Mouse (Mus musculus) kidney, adult 11 months (tissue): ENCODE measurements at regions not wholly inside any gene's neighbourhood (a gene's known extent, or its start where the extent isn't known, plus 50 kb on each side); places are given as distances from the start of the nearest gene placed in this dataset.

Source experiments
- DNase-seq: peaks from one replicate; pipeline ENCODE4 v3.0.0; 2022

- DNase-seq: no peak
These were observed 409.2 kb downstream of the Nr4a2 start for GRCm38 (mm10) chr2:56714568-56714967.

DNA sequence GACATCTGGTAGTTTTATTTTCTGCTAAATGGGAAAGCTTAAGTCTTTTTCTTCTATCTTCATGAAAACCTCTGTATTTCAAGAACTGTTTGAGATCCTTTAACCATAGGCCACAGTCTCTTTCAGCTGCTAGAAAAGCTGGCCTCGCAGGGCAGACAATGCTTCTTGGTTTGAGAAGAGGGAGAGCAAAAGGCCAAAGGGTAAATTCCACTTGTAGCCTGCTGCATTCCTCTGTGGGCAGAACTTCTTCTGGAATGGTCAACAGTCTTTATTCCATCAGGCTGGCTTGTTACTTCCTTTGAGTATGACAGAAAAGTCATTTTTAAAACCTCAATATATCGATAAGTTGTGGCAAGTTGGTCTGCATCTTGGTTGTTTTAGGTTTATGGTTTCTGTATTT is 440.2 kb downstream of the Nr4a2 start:
- peak; percentile 4 for DNase-seq

- DNase-seq: no peak
These were observed 449.9 kb downstream of the Nr4a2 start for GRCm38 (mm10) chr2:56673861-56674260.

GRCm38 (mm10) chr2:56672711-56673110 is 451.1 kb downstream of the Nr4a2 start:
- DNase-seq: no peak

GRCm38 (mm10) chr2:56662306-56662956 is 461.4 kb downstream of the Nr4a2 start:
- DNase-seq: no peak
